Mouse (Mus musculus) thymus, postnatal 25 days (tissue): ENCODE data around the gene Gtdc1.
A peak's percentile ranks its signal among the peaks of the same experiment; 100 is the strongest.

ENCODE experiments used
- DNase-seq: peaks from one replicate; pipeline ENCODE4 v3.0.0; 2022

Gene Gtdc1

DNA sequence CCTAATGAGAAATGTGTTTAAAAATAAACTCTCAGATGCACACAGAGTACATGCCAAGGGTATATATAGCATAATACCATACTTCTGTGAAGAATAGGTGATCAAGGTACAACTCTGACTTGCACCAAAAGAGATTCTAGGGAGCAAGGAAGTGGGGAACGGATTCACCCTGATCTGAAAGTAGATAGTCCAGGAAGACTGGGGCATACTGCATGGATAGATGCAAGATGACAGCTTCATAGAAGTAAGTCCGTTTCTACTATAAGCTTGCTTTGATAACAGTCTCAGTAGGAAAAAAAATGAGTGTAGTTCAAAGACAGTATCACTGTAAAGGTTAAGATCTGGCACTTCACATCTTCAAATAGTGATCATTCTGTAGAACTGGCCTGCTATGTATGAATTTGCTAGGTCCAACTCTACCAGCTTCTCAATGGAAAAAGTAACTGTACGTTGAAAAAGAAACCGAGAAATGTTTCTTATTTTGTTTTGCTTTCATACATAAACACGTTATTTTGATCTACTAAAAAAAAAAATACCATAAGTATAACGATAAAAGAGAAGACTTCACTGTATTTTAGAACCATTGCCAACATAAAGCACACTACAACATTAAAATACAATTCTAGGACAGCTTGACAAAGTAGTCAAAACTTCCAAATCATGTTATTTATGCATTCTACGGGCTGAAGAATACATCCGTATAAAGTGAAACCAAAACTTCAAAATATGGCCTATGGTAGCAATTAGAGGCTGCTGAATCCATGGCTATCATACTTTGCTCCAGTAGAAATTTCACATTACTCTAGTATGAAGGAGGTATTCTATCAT lies 4.2 kb downstream of the Gtdc1 start:
- no peak for DNase-seq

DNA sequence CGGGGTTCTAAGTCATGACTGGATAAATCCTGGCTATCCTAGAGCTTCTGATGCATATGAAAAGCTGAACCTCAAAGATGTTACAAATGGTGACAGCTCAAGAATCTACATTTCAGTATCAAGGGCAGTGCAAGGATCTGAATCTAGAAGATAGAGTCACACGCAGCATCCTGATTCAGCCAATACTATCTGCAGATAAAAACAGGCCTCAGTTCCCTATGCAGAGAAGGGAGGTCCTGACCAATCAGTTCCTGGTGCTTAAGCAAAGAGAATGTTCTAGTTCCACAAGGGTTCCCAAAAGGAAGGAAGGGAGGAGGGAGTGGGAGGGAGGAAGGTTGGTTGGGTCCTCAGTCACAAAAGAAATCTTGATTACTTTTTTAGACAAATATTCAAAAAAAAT lies 5.0 kb downstream of the Gtdc1 start:
- DNase-seq, result no peak

DNA sequence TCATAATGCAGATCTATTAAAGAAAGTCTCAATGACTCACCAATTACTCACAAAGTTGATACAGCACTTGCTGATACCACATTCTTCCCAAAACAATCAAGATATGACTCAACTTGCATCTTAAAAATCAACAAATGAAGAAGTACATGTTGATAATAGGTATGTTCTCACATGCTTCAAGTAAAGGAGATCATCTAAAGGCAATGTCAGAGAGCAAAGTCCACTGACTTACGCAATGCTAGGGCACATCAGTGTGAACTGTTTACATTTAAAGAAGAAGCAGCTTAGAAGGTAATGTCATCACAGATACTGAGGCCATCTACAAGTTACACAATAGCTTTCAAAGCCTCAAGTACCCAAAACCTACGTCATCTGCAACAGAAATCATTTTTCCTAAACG lies 7.0 kb downstream of the Gtdc1 start:
- no peak for DNase-seq

DNA sequence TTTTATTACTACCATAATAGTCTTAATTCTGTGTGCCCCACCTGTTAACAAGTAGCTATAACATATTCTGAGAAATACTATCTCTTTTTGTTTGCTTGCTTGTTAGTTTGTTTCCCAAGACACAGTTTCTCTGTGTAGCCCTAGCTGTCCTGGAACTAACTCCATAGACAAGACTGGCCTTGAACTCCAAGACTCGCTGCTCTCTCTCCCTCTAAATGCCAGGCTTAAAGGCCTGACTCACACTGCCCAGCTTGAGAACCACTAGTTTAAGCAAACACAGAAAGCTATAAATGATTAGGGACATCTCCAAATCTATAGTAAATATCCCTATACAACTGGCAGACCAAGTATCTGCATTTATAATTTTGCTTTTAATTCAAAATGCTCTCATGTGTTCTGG lies 8.1 kb downstream of the Gtdc1 start:
- no peak for DNase-seq

DNA sequence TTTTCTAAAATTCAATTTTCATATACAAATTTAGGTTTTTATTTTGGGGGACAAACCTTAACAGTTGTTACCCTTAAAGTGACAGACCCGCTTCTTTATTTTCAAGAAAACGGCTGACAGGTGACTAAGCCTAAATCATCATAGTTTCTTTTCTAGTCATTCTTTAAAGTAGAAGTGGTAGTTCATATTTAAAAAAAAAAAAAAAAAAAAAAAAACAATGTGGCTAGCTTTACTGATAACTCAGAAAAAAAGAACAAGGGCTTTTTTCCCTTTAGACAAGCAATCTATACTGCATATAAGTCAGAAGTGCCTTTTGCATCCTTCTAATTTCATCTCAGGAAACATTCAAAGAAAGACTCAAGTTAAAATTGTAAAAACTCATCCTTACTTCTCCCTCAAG lies 8.7 kb downstream of the Gtdc1 start:
- no peak for DNase-seq

DNA sequence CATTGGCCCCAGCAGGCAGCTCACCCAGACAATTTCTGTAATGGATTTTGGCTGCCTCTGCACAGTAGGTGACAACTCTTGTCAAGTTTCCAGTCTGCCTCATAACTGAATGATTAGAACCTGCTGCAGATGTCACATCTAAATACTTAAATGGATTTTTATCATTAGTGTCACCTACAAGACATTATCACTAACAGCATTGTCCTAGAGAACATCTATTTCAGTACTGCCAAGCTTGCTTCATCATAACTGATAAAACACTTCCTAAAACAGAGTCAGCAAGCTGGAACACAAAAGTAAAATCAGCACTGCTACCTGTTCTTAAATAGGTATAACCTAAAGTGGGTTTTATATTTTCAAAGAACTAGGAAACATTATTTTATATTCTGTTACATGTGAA lies 11.2 kb downstream of the Gtdc1 start:
- DNase-seq, result no peak

DNA sequence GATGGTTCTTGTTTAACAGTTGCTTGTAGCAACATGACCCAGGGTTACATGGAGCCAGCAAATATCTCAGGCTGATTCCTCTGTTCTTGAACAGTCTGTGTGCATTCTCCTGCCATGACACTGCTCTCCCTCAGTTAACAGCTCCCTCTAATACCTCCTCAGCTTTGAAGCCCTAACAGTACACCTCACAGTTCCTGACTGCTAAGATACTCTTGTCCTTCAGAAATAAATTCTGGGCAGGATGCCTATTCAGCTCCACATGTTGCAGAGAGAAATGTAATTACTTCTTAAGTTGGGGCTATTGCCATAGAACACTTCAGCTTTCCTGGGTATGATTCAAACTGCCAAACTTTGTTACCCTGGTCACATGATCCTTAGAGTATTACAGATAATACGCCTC lies 29.7 kb downstream of the Gtdc1 start:
- no peak for DNase-seq

DNA sequence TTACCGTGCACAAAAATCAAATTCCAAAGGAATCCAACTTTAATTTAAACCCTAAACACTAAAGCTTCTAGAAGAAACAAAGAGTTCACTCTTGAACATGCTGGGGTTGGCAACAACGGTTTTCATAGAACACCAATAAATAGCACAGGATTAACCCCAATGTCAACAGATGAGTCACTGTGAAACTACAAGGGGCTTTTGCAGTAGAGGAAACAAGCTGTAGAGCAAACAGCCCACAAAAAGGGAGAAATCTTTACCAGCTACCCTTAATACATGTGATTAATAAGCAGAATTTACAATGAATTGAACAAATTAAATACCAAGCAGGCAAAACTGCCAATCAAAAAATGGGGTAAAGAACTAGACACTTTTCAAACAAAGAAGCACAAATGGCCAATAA lies 53.7 kb downstream of the Gtdc1 start:
- no peak for DNase-seq

DNA sequence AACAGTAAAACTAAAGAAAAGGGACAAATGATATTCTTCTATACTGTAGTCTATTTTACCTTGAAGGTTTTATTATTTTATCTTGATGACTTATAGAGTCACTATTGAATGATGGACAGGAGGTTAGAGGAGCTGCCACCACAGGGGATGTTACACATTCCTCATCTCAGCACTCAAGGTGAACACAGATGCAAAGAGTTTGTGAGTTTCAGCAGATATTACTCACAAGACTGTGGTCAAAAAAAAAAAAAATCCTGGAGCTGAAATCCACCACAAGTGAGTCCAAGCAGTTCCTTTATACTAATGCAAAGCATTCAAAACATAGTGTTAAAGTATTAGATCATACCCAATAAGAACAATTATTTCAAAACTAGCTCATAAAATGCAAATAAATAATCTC lies 62.7 kb downstream of the Gtdc1 start:
- DNase-seq, result no peak

DNA sequence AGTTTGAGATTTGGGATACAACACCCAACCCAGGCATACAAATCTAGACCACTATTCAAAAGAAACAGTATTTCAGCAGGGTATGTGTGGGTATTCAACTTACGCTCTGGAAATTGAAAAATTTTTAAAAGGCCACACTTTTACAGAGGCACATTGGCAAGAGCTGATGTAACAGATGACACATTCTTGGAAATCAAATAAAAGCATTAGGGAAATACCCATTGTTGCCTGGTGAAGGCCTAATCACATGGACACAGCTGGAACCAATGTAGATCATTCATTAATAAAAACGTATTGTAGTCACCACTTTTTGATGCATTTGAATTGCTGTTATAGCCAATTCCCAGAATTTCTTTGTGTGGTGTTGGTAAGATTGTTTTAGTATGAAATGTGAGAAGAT lies 73.0 kb downstream of the Gtdc1 start:
- DNase-seq, result no peak

DNA sequence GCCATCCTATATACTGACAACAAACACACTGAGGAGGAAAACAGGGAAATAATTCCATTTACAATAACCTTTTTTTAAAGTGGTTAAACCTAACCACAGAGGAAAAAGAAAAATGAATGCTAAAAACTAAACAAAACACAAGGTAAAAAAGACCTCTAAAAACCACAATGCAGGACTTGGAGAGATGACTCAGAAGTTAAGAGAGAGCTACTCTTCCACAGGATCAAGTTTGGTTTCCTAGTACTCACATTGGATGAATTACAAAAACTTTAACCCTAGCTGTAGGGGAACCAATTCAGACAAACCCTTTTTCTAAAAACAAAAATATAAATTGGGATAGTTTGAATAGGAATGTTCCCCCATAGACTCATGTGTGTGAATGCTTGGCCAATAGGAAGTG lies 77.8 kb downstream of the Gtdc1 start:
- no peak for DNase-seq

DNA sequence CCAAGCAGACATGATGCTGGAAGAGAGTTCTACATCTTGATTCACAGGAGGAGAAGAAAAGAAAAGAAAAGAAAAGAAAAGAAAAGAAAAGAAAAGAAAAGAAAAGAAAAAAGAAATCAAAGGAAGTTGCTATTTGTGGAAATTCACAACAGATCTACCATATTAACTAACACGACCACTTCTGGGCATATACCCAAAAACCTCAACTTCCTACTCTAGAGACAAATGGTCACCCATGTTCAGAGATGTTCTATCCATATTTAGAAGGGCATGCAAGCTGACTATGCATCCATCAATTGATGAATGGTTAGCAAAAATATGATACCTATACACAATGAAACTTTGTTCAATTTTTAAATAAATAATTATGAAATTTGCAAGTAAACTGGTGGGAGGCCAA lies 79.3 kb downstream of the Gtdc1 start:
- no peak for DNase-seq

DNA sequence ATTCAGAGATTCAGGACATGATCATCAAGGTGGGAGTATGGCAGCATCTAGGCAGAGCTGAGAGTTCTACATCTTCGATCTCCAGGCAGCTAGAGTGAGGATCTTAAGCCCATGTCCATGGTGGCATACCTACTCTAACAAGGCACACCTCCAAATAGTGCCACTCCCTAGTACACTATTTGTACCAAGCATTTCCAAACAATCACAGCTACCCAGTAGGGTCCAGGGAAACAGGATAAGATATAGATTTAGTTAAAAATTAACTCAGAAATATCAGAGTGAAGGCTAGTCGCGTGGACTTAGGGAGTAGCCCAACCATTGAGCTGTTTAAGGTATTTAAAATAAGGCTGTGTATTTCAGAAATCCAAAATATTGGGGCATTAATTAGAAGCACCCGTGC lies 82.0 kb downstream of the Gtdc1 start:
- no peak for DNase-seq

DNA sequence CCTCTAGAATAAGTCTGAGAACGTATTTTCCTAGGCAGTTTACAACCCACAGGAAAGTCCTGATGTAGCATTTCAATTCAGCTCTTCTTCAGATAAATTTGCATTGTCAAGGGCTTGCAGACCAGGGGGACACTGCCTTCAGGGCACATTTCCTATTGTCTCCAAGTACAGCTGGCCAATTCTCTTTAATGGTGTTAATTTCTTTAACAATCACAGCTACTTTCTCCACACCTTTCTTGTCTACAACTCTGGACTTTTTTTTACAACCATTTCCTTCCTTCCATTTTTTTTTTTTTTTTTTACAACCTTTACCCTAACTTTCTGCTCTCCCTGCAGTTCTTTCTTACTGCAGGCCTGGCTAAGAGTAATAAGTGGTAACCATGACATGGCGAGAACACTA lies 97.7 kb downstream of the Gtdc1 start:
- DNase-seq, result no peak

DNA sequence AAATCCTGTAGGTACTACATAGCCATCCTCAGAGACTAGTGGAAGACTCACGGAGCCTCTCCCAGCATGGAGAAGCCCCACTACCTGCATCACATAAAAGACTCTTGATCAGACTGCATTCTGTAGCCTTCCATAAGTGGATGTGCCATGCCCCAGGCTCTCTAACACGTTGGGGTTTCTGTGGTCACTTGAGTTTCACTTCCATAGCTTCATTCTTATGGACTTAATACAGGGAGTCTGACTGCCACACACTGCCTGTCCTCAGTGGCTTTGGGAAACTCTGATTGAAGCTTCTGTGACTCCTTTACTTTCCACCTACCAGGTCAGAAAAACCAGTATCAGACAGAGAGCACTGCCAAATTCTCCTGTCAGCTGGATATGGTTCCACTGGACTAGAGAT lies 98.1 kb downstream of the Gtdc1 start:
- DNase-seq, result no peak

DNA sequence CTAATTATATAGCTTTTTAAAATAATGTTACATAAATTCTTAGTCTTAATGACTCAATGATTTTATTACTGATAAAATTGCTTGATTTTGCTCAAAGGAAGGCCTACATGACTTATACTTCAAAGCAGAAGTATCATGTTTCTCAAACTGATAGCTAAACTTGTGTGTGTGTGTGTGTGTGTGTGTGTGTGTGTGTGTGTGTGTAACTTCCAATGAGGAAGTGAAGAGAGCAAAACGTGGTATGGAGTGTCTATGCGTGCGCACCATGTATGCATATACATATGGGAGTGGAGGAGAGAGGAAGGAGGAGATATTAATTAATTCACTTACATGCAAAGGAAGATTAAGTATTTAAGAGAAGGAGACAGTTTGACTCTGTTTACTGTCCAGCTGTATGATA lies 100.8 kb downstream of the Gtdc1 start:
- no peak for DNase-seq

DNA sequence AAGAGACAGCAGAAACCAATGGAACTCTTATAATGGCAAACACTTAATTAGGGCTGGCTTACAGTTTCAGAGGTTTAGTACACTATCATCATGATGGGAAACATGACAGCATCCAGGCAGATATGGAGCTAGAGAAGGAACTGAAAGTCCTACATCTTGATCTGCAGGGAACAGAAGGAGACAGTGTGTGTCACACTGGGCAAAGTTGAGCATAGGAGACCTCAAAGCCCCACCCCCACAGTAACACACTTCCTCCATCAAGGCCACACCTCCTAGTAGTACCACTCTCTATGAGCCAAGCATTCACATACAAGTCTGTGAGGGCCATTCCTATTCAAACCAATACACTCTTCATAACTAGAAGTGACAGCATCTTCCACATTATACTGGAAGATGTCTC lies 109.7 kb downstream of the Gtdc1 start:
- no peak for DNase-seq

DNA sequence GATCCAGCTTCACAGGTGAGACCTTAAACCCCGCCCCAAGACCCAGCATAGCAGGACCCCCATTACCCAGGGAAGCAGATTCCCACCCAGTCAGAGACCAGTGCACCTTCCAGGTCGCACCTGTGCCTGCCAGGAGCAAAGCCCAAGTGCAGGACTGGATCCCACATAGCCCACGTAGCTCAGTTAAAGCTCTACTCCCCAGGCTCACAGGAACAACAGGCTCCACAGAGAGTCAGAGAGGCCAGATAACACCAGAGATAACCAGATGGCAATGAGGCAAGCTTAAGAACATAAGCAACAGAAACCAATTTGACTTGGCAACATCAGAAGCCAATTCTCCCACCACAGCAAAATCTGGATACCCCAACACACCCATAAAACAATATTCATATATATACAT lies 113.7 kb downstream of the Gtdc1 start:
- DNase-seq, result no peak

DNA sequence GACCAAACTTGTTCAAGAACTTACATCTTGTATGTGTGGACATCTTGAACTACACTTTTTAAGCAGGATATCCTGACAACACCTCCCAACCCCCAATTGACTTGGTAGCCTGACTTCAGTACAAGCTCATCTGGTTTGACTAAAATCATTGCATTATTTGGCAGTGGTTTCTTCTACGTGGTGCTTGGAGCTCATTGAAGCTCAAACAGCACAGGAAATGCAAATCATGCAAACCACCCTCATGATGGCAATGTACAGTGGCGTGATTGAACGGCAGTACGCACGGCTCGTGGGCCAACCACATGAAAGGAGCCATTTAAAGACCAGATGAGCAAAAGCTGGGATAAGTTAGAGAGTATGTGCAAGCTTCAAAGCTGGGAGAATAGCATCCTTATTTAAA lies 123.0 kb downstream of the Gtdc1 start:
- peak; percentile 7 for DNase-seq

DNA sequence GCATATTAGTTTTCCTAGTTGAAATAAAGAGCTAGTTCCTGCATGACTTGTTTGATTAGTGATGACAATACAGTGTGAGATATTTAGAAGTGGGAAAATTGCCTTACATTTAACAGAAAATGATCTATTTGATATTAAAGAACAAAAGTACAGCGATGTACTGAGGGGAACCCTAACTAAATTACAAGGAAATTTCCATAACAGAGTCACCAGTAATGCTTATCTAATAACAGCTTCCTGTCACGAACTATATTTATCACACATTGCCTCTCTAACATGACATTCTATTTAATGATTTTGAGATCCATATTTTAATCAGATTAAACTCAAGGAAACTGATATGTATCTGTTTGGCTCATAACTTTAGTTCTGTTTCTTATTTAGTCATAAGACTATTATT lies 126.1 kb downstream of the Gtdc1 start:
- DNase-seq, result no peak

DNA sequence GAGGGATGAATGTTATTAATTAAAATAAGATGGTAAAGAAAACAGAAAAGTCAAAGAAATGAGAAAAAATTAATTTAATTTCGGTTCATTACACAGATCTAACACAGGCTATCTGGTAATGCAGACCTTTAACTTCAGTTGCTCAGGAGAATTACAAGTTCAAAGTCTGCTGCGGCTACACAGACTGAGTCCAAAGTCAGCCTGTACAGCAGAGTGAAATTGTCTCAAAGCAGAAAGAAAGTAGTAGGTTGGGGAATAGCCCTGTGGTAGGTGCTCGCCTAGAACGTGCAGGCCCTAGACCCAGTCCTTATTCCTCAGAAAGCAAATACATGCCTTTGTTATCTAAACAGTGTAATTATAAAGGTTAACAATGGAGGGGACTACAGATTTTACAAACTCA lies 135.6 kb downstream of the Gtdc1 start:
- no peak for DNase-seq

DNA sequence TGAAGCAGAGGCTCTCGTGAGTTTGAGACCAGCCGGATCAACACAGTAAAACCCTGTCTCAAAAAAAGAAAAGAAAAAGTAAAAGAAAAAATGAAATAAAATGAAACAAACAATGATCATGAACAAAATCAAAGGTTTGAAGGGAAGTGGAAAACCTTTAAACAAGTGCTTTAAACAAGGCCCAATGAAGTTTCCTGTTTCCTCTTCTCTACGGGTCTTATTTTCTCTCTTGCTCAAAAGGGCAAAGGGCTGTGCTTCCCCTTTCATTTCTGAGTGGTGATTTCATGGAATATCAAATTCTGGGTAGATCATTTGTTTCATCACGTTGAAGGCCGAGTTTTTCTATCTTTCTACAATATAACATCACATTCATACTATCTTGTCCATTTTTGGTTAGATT lies 136.3 kb downstream of the Gtdc1 start:
- DNase-seq, result no peak

DNA sequence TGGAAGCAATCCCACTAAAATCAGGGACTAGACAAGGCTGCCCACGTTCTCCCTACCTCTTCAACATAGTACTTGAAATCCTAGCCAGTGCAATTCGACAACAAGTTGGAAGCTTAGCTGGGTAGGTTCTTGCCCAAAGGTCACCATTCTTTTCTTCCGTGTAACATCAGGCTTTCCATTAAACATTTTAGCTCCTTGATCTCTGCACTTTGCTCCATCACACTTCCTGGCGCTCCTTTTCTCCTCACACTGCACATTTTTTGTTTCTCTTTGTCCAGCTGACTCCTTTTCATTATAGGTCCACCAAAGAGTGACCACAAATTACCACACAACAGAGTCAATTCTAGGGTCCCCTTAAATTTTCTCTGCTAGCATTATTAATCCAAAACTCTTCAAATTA lies 144.7 kb downstream of the Gtdc1 start:
- DNase-seq, result no peak

DNA sequence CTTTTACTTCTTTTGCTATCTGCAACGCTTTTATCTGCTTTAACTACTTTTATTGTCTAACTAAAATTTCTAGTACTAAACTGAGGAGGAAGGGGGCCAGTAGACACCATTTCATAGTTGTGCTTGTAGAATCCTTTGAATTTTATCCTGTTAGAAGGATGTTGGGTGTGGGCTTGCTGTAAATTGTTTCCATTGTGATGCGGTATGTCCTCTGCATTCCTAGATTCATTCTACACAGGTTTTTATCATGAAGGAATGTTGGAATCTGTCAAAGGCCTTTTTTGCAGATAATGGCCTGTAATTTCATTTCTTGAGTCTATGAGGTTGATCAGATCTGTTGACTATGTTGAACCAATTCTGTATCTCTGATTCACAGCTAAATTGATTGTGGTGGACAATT lies 146.5 kb downstream of the Gtdc1 start:
- no peak for DNase-seq

DNA sequence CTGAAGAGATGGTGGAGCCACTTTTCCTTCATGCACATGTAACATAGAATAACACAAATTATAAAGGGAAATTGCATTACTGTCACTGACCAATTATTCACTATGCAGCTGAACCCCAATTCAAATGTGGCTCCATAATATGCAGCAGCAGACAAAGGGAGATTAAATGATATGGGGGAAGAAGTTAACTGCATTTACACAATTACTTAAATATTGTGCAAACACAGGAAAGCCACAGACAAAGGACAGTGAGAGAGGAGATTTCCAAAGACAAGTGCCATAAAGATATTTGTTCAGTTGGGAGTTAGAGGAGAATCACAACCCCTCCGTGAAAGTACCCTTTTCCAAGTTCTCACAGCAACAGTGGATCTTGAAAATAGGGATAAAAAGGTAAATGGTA lies 163.6 kb downstream of the Gtdc1 start:
- DNase-seq, result no peak

DNA sequence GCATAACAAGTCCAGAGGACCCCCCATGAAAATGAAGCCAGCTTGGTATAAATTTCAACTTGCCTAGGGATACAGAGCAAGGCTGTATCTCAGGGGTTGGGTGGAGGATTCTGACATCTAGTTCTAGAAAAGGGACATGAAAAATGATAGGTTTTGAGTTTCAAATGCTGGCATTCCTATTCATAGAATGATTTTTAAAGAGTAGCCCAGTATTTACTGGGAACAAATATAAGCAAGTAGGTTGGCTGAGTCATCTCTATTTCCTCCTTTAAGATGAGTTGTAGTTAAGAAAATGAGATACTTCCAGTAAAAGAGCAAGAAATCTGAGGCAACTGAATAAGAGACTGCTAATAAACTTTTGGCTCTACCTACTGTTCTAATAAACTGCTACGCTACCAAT lies 190.8 kb downstream of the Gtdc1 start:
- no peak for DNase-seq
